Mouse (Mus musculus): ENCODE data around the gene Prf1.

- TF ChIP-seq CTCF (IDR thresholded peaks at IDR 0.05; ENCODE audit: control insufficient read depth, insufficient read depth, insufficient replicate concordance, low read depth, low read length) (no peak), POLR2A (IDR thresholded peaks at IDR 0.05; ENCODE audit: control insufficient read depth, low read depth, low read length) (no peak)
These were observed 42.6 kb downstream of the Prf1 start for GRCm38 (mm10) chr10:61340247-61340646.
